Mouse (Mus musculus) megakaryocyte, adult 5-6 weeks (primary cell): ENCODE results near the gene Zdhhc4. TPM values are rescaled to one million over a fixed set of nuclear protein-coding genes. Genes with fewer than 3 reads are reported as not detected.

ENCODE experiments used
- ATAC-seq: 2 replicates; pipeline ENCODE4 v1.8.0; 2016; ENCODE audit warnings: mild to moderate bottlenecking, inconsistent platforms; ENCODE audit not compliant: poor library complexity, severe bottlenecking
- total RNA-seq, 2 experiments: library from RNA; stranded (forward) in 1 of 2; stranded (reverse) in 1 of 2; fragments of 153-499, 151-499 nt in 1 of 2; fragments of 221-1000, 200-1000 nt in 1 of 2; gene quantifications; 2 replicates each; pipeline versions ENCODE4 v1.2.3 to v1.2.4; 2015 to 2017

Gene Zdhhc4
- total RNA-seq (2015) (48.5 and 55.0 TPM in 2 replicates), total RNA-seq (2017) (22.3 and 24.6 TPM in 2 replicates)

- ATAC-seq = peak; percentile 96
Measured at GRCm38 (mm10) chr5:143328690-143329495, at the start of gene Zdhhc4. TSS of gene Zdhhc4 (minus strand) at chr5:143329256.

DNA sequence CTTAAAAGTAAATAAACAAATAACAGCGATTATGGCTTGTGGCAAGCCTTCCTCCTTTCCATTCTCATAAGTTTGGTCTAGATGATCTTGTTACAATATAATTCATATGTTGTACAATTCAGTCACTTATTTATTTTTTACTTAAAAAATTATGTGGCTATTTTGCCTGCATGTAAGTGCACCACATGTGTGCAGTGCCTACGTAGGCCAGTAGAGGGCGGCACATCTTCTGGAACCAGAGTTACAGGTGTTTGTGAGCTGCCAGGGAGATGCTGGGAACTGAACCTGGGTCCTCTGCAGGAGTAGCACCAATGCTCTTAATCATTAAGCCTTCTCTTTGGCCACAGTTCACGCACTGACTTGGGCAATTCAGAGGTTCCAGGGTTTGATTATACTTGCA lies 47.1 kb upstream of the Zdhhc4 start:
- no peak for ATAC-seq

DNA sequence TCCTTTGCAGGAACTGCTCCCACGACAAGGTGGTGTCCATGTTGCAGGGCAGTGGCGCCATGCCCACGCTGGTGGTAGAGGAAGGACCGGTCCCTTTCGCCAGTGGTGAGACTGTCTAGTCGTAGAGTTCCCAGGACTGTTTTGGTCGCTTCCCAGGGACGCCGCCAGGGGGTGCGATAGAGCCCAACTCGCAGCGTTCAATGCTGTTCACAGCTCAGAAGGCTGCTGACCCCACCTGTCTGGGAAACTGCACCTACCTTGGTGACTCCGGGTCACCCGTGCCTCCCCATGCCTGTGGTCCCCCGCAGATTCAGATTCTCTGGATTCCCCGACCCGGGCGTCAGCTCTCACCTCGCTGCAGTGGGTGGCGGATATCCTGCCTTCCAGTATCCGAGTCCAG lies 46.2 kb upstream of the Zdhhc4 start:
- peak; percentile 85 for ATAC-seq

DNA sequence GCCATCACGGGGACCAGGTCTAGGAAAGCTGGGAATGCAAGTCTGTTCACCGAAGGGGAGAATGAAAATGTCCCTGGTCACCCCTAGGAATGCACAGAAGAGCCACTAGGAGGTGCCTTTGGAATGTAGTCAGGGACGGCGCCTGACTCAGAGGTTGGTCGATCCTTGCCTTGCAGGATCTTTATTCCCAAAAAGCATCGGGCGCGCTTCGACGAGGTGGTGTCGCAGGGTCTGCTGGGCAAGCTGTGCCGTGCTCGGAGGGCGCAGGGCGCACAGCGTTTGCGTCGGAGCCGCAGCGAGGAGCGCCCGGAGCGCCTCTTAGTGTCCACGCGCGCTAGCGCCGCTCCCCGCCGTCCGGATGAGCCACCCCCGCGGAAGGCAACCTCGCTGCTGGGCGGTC lies 43.8 kb upstream of the Zdhhc4 start:
- no peak for ATAC-seq

GRCm38 (mm10) chr5:143371146-143371510 lies 42.1 kb upstream of the Zdhhc4 start:
- no peak for ATAC-seq

DNA sequence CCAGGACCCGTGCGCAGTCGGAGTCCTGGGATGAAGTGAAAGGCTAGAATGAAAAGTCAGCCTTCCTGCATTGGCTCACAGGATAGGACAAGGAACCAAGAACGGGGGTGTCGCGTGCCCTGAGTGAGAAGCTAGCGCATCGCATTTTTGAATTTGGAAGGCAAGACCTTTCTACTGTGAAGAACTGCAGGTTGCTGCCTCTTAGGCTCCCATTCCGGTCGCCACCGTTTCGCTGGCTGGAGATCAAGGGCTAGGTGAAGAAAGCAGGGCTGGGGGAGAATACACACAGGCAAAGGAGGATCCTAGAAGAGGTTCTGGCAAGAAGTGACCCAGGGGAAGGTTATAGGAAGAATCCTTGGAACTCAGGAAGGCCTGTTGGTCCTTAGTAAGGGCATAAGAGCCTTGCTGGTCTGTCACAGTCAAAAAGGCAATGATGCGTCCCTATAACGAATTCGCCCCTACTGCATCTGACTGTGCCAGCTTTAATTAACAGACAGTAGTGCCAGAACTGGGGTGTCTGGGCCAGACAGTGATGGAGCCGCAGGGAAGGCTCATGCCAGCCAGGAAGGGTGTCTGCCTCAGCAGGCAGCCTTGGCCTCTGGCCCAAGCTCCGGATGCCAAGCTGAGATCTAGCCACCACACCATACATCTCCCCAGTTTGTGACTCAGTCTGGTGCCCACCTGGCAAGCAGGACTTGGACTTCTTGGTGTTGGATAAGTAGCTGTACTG lies 41.5 kb upstream of the Zdhhc4 start:
- ATAC-seq = no peak

- ATAC-seq = no peak
Measured at GRCm38 (mm10) chr5:143369611-143370255, 40.7 kb upstream of the Zdhhc4 start.

DNA sequence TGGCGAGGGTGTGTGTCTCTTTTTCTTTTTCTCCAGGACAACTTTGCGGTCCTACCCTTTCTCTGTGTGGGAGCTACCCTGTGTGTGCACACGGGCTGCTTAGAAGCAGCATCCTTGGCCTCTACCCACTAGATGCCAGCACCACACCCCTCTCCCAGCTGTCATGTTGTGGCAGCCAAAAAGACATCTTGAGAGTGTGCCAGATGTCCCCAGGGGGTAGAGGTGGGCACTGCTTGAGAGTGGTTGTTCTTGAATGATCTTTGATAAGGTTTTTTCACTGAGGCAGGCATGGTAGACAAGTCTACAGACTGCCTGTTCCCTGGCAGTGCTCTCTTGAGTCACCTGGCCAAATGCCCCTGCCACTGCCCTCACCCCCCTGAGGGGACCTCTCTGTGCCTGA lies 38.9 kb upstream of the Zdhhc4 start:
- no peak for ATAC-seq

- ATAC-seq = no peak
Measured at GRCm38 (mm10) chr5:143363678-143364615, 34.9 kb upstream of the Zdhhc4 start.

- no peak for ATAC-seq
Measured at GRCm38 (mm10) chr5:143361428-143361827, 32.4 kb upstream of the Zdhhc4 start.

DNA sequence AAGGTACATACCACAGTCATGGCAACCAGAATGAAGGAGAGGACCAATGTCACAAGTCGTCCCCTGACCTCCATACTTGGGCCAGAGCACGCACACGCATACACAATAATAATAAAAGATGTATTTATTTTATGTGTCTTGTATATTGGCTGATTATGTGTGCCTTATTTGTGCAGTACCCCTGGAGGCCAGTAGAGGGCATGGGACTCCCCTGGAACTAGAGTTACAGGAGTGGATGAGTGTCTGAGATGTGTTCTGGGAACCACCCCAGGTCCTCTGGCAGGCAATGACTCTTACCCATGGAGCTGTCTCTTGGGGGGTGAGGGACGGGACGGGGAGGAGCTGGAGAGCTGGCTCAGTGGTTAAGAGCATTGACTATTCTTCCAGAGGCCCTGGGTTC lies 30.9 kb upstream of the Zdhhc4 start:
- ATAC-seq = 0 out of 2 replicates have a peak, but pooled peaks have one; percentile 45

DNA sequence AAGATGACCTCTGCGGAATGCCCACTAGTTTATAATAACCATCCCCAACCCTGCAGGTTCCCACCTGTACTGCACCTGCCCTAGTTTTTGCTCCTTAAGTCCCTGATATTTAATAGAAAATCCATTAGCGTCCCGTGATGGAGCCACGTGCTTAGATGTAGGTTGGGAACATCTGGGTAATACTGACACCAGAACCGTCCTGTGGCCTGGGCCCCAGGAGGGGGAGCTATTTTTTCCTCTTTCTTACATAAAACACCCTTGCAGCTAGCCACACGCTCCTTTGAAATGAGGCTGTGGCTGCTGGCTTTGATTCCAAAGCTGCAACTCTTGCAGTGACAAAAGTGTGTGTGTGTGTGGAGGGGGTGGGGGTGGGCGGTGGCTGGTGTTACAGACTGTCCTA lies 30.2 kb upstream of the Zdhhc4 start:
- no peak for ATAC-seq

- ATAC-seq = no peak
Measured at GRCm38 (mm10) chr5:143357564-143357963, 28.5 kb upstream of the Zdhhc4 start.

DNA sequence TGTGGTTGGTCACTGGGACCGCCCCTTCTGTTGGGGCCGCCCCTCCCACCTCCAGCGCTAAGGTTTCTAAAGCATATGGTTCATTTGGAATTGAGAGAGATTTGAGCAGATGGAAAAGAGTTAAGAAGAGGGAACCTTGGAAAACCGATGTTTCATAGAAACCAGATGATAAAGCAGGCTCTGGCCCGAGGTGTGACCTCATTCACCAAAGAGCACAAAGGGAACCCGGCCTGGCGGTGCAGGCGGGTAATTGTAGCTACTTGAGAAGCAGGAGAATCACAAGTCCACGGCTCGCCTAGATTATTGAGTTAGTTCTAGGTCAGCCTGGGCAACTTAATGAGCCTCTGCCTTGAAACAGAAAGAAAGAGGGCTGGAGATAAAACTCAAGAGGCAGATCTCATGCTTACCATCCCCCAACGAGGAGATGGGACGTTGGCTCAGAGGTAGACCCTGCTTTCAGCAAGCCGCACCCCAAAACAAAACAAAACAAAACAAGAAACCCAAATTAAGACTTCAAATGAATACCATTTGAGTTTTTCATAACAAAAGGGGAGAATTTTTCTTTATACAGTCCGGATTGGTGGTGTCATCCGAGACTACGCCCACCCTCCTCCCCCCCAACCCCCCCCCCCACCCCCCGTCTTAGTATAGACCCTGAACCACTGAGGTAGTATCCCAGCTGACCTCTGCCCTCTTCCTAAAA lies 27.8 kb upstream of the Zdhhc4 start, which contains the start of gene Grid2ip:
Grid2ip (plus strand) TSS at position 653 of the 703 bp plus-strand sequence.
- ATAC-seq = no peak

GRCm38 (mm10) chr5:143356017-143356416 lies 27.0 kb upstream of the Zdhhc4 start:
- no peak for ATAC-seq

DNA sequence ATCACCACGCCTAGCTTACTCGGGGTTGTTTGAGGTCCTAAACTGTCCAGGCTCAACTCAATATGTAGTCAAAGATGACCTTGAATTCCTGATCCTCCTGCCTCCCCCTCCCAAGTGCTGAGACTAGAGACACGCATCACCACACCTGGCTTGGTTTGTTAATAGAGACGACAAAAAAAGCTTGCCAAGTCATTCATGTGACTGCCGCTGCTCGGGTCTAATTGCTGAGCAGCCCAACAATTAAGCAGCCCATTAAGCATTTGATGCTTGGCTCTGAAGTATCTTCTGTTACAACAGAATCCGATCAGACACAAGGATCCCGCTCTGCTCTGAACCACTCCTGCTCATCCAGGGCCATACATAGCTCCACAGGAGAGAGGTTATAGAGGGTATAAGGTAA lies 17.3 kb upstream of the Zdhhc4 start:
- ATAC-seq = no peak

DNA sequence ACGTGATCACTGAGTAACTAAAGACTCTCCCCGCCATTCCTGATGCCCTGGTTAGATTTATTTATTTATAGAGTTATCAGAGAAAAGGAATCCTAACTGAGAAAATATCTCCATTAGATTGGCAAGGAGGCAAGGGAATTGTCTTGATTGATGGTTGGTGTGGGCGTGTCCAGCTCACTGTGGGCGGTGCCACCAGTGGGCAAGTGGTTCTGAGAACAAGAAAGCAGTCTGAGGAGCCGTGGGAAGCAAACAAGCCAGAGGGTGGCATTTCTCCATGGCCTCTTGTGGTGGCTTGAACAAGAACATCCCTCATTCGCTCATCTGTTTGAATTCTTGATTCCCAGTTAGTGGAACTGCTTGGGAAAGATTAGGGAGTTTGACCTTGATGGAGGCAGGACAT lies 10.5 kb upstream of the Zdhhc4 start:
- ATAC-seq = no peak

GRCm38 (mm10) chr5:143336559-143336958 lies 7.5 kb upstream of the Zdhhc4 start:
- no peak; the same call in 1 of the 2 replicates for ATAC-seq

DNA sequence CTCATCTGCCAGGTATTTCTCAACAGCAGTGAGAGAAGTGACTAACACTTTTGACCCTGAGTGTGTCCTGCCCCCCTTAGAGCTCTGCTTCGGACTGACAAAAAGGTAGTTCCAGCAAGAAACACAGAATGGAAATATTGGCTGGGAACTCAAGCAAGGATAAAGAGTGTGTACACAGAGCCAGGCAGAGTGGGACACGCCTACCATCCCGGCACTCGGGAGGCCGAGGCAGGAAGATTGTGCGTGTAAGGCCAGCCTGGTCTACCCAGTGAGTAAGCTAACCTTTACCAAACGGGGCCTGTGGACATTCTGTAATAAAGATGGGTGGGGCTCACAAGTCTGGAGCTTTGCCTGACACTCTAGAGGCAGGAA lies 6.0 kb upstream of the Zdhhc4 start:
- ATAC-seq = no peak
